Mouse (Mus musculus): ENCODE results near the gene Tbc1d8b. TPM values are rescaled to one million over a fixed set of nuclear protein-coding genes. Genes with fewer than 3 reads are reported as not detected.
A peak's percentile ranks its signal among the peaks of the same experiment; 100 is the strongest.
"Not testable (repeated sequence)": the region's sequence is repeated elsewhere in the genome, so short reads cannot be mapped to it uniquely, and the experiment has no call there.

Tbc1d8b gene
- polyA plus RNA-seq, 1 experiment from 2014 or later = 3.7 TPM

DNA sequence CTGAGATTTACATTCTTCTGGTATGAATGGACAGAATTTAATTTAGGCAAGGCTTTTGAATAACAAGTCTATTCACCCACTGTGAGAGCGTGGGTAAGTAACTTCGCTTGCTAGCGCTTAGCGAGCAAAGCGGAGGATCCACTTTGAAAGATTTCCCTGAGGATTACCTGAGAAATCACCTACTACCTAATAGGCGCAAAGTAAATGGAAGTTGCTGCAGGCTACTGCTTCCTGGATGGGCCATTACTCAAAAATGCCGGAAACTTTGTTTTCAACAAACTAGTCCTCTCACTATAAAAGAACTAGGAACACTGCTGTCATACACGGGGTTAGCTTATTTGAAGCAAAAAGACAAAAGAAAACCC is 404 bp upstream of the Tbc1d8b start:
- Histone ChIP-seq H3K4me1 (ENCODE audit: control insufficient read depth, insufficient read depth, low read length) (no peaks in the 10 kb centered on the region), H3K27me3 (ENCODE audit: control insufficient read depth, insufficient read depth, low read length) (no peaks in the 10 kb centered on the region), H3K36me3 (ENCODE audit: control insufficient read depth, insufficient read depth, low read length) (no peaks in the 10 kb centered on the region), H3K4me3 (ENCODE audit: low read depth, low read length) (peak overlapping the region; percentile 51), H3K4me2 (replicated peaks; ENCODE audit: low read depth, low read length) (peak overlapping the region; percentile 40), H3K9ac (replicated peaks; ENCODE audit: low read depth, low read length) (peak overlapping the region; percentile 25; the same call in 1 of the 2 replicates), H3K27ac (ENCODE audit: low read length) (no peak overlapping the region), H3K9me3 (ENCODE audit: control insufficient read depth, low read depth, low read length) (no peaks in the 10 kb centered on the region)
- ATAC-seq (ENCODE audit: insufficient number of reproducible peaks, insufficient read depth, low FRiP score, low read depth) = peak; percentile 60; the same call in 1 of the 2 replicates
- 21% methylated on average over 8 of the region's 8 CpGs for WGBS

DNA sequence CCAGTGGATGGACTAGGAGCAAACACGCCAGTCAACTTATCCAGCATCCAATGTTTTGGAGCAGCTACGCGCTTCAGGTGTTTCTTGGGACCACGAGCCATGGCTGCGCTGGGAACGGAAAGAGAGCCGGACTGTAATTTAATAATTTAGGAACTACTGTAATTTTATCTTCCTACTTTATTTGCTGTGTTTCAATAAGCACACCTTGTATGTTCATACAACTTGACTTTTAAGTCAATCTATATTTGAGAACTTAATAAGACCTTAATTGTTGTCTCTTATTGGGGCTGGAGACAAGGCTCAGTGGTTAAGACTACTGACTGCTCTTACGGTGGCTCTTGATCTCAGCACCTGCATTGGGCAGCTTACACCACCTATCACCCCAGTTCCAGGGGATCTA is 29.6 kb downstream of the Tbc1d8b start, which contains the start of gene Gm15013:
Gm15013 (minus strand) TSS at position 101 of the 400 bp plus-strand sequence.
- Histone ChIP-seq H3K36me3 (ENCODE audit: control insufficient read depth, insufficient read depth, low read length) (no peaks in the 10 kb centered on the region), H3K9ac (replicated peaks; ENCODE audit: low read depth, low read length) (no peak within 1 kb of the TSS), H3K9me3 (ENCODE audit: control insufficient read depth, low read depth, low read length) (no peaks in the 10 kb centered on the region), H3K27ac (ENCODE audit: low read length) (no peak within 1 kb of the TSS), H3K27me3 (ENCODE audit: control insufficient read depth, insufficient read depth, low read length) (no peaks in the 10 kb centered on the region), H3K4me2 (replicated peaks; ENCODE audit: low read depth, low read length) (no peak within 1 kb of the TSS), H3K4me3 (ENCODE audit: low read depth, low read length) (no peak within 1 kb of the TSS), H3K4me1 (ENCODE audit: control insufficient read depth, insufficient read depth, low read length) (no peaks in the 10 kb centered on the region)
- 95% methylated on average over 8 of the region's 8 CpGs for WGBS
- ATAC-seq (ENCODE audit: insufficient number of reproducible peaks, insufficient read depth, low FRiP score, low read depth) = no peak

DNA sequence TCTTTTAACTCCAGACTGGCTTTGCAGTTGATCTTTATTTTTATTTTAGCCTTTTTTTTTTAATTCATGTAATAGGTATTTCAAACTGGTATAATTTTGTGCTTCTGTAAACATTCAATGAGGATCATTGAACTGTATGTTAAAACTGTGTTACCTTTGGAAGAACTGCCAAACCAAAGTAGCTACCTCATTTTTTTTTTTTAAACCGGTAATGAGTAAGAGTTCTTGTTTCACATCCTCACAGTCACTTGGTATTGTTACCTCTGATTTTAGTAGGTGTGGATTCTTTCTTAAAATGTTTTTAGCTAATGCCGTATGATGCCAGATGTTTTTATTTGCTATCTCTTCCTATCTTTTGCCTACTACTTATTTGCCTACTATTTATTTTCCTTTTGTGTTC is 37.6 kb downstream of the Tbc1d8b start:
- H3K9me3 ChIP-seq (ENCODE audit: control insufficient read depth, low read depth, low read length) = no peaks in the 10 kb centered on the region
- H3K36me3 ChIP-seq (ENCODE audit: control insufficient read depth, insufficient read depth, low read length) = no peaks in the 10 kb centered on the region
- no peaks in the 10 kb centered on the region for H3K4me1 ChIP-seq (ENCODE audit: control insufficient read depth, insufficient read depth, low read length)
- H3K27ac ChIP-seq (ENCODE audit: low read length) = no peak overlapping the region
- no peak overlapping the region for H3K4me3 ChIP-seq (ENCODE audit: low read depth, low read length)
- H3K4me2 ChIP-seq (replicated peaks; ENCODE audit: low read depth, low read length) = no peak overlapping the region
- H3K9ac ChIP-seq (replicated peaks; ENCODE audit: low read depth, low read length) = no peak overlapping the region
- ATAC-seq (ENCODE audit: insufficient number of reproducible peaks, insufficient read depth, low FRiP score, low read depth) = no peak
- no peaks in the 10 kb centered on the region for H3K27me3 ChIP-seq (ENCODE audit: control insufficient read depth, insufficient read depth, low read length)
- 92% methylated on average over 2 of the region's 2 CpGs for WGBS

DNA sequence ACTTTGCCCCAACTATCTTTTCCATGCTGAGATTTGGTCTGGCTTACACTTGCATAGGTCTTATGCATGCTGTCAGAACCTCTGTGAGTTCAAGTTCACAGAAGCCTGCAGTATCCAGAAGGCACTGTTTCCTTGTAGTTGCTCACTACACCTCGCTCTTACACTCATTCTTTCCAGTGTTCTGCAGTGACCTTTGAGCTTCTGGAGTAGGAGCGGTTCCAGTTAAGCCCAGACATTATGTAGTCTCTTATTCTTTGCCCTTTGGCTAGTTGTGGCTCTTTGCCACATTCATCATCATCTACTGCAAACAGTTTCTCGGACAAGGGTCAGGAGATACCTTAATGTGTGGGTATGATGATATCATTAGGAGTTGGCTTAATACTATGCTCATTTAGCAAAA is 45.7 kb downstream of the Tbc1d8b start:
- ATAC-seq (ENCODE audit: insufficient number of reproducible peaks, insufficient read depth, low FRiP score, low read depth) = no peak
- Histone ChIP-seq H3K27ac (ENCODE audit: low read length) (no peak overlapping the region), H3K4me1 (ENCODE audit: control insufficient read depth, insufficient read depth, low read length) (no peaks in the 10 kb centered on the region), H3K36me3 (ENCODE audit: control insufficient read depth, insufficient read depth, low read length) (no peaks in the 10 kb centered on the region), H3K9ac (replicated peaks; ENCODE audit: low read depth, low read length) (no peak overlapping the region), H3K27me3 (ENCODE audit: control insufficient read depth, insufficient read depth, low read length) (no peaks in the 10 kb centered on the region), H3K4me2 (replicated peaks; ENCODE audit: low read depth, low read length) (no peak overlapping the region), H3K9me3 (ENCODE audit: control insufficient read depth, low read depth, low read length) (no peaks in the 10 kb centered on the region), H3K4me3 (ENCODE audit: low read depth, low read length) (no peak overlapping the region)
- WGBS = 77% methylated on average over 3 of the region's 3 CpGs

DNA sequence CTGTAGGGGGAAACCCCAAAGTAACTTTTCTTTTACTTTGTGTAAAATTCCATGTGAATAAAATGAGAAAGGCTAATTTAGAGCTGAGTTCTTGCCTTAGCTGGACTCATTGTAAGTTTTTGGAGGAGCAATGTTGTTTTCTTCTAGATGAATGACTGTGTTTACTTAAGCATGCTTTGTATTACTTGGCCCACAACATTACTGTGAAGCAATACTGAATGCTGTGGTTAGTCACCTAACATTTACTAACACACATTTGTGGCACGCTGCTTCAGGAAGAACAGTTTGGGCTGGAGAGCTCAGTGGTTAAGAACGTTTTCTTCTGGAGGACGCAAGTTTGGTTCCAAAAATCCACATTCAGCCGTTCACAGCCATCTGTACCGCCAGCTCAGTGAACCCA is 52.3 kb downstream of the Tbc1d8b start:
- no peak overlapping the region for H3K27ac ChIP-seq (ENCODE audit: low read length)
- no peak overlapping the region for H3K9ac ChIP-seq (replicated peaks; ENCODE audit: low read depth, low read length)
- no peaks in the 10 kb centered on the region for H3K4me1 ChIP-seq (ENCODE audit: control insufficient read depth, insufficient read depth, low read length)
- ATAC-seq (ENCODE audit: insufficient number of reproducible peaks, insufficient read depth, low FRiP score, low read depth) = no peak
- H3K36me3 ChIP-seq (ENCODE audit: control insufficient read depth, insufficient read depth, low read length) = no peaks in the 10 kb centered on the region
- no peak overlapping the region for H3K4me2 ChIP-seq (replicated peaks; ENCODE audit: low read depth, low read length)
- 84% methylated on average over 5 of the region's 5 CpGs for WGBS
- H3K4me3 ChIP-seq (ENCODE audit: low read depth, low read length) = no peak overlapping the region
- no peaks in the 10 kb centered on the region for H3K9me3 ChIP-seq (ENCODE audit: control insufficient read depth, low read depth, low read length)
- H3K27me3 ChIP-seq (ENCODE audit: control insufficient read depth, insufficient read depth, low read length) = no peaks in the 10 kb centered on the region

DNA sequence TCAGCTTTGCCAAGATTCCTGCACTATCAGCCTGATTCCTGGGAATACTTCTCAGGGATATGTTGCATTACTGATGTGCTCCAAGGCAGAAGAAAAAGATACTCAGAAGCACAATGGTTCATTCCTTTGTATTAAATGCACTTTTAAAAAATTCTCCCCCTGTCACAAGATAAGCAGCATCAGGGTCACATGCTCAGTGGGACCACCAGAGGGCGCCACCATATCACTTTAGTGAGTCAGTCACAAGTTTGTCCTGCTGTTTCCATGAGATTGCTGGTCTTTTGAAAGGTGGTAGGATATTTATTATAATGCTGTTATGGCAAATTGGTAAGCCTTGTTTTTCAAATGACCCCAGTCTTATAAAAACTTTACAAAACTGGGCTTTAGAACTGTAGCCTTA is 67.1 kb downstream of the Tbc1d8b start:
- no peaks in the 10 kb centered on the region for H3K4me1 ChIP-seq (ENCODE audit: control insufficient read depth, insufficient read depth, low read length)
- H3K36me3 ChIP-seq (ENCODE audit: control insufficient read depth, insufficient read depth, low read length) = no peaks in the 10 kb centered on the region
- ATAC-seq (ENCODE audit: insufficient number of reproducible peaks, insufficient read depth, low FRiP score, low read depth) = no peak
- no peaks in the 10 kb centered on the region for H3K9me3 ChIP-seq (ENCODE audit: control insufficient read depth, low read depth, low read length)
- no peak overlapping the region for H3K4me2 ChIP-seq (replicated peaks; ENCODE audit: low read depth, low read length)
- no peak overlapping the region for H3K9ac ChIP-seq (replicated peaks; ENCODE audit: low read depth, low read length)
- H3K4me3 ChIP-seq (ENCODE audit: low read depth, low read length) = no peak overlapping the region
- WGBS = 5% methylated on average over 1 of the region's 1 CpGs
- H3K27me3 ChIP-seq (ENCODE audit: control insufficient read depth, insufficient read depth, low read length) = no peaks in the 10 kb centered on the region
- no peak overlapping the region for H3K27ac ChIP-seq (ENCODE audit: low read length)

DNA sequence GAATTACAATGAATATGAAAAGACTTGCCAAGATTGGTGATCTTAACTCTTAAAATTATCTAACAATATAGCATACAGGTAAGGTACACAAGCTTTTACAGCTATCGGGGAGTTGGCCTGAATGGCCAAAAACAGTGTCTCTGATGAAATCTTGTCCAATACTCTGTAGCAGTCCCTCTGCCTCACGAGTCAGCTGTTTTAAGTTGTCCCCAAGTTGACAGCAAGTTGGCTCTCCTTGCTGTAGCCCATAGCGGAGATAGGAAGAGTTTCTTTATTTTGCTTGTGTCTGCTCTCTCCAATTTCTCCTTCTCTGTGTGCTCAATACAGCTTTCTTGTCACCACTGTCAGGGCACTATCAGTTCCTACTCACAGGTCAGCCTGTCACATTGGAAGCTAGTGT is 73.8 kb downstream of the Tbc1d8b start:
- H3K36me3 ChIP-seq (ENCODE audit: control insufficient read depth, insufficient read depth, low read length); H3K27me3 ChIP-seq (ENCODE audit: control insufficient read depth, insufficient read depth, low read length); ATAC-seq (ENCODE audit: insufficient number of reproducible peaks, insufficient read depth, low FRiP score, low read depth); H3K4me3 ChIP-seq (ENCODE audit: low read depth, low read length); H3K4me2 ChIP-seq (replicated peaks; ENCODE audit: low read depth, low read length); H3K9me3 ChIP-seq (ENCODE audit: control insufficient read depth, low read depth, low read length); H3K27ac ChIP-seq (ENCODE audit: low read length); H3K9ac ChIP-seq (replicated peaks; ENCODE audit: low read depth, low read length); H3K4me1 ChIP-seq (ENCODE audit: control insufficient read depth, insufficient read depth, low read length): not testable (repeated sequence)
- WGBS = 76% methylated on average over 3 of the region's 3 CpGs

DNA sequence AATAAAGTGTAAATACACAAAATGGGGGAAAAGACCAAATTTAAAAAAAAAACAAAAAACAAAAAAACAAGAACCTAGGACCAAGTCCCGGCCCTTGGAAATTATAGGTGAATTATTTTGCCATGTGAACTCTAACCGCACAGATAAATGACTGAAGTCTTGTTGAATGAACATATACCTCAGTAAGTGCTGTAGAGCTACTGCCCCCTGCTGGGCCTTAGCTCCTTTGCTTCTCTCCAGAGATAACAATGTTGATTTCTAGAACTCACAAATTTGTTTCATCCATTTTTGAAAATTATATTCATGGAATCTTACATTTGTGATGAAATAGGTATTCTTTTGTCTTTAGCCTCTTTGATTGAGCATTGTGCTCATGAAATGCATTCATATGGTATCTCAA is 77.8 kb downstream of the Tbc1d8b start:
- Histone ChIP-seq H3K27ac (ENCODE audit: low read length) (no peak overlapping the region), H3K36me3 (ENCODE audit: control insufficient read depth, insufficient read depth, low read length) (no peaks in the 10 kb centered on the region), H3K9ac (replicated peaks; ENCODE audit: low read depth, low read length) (no peak overlapping the region), H3K4me2 (replicated peaks; ENCODE audit: low read depth, low read length) (no peak overlapping the region), H3K9me3 (ENCODE audit: control insufficient read depth, low read depth, low read length) (no peaks in the 10 kb centered on the region), H3K27me3 (ENCODE audit: control insufficient read depth, insufficient read depth, low read length) (no peaks in the 10 kb centered on the region), H3K4me1 (ENCODE audit: control insufficient read depth, insufficient read depth, low read length) (no peaks in the 10 kb centered on the region), H3K4me3 (ENCODE audit: low read depth, low read length) (no peak overlapping the region)
- no peak for ATAC-seq (ENCODE audit: insufficient number of reproducible peaks, insufficient read depth, low FRiP score, low read depth)
- WGBS = 57% methylated on average over 2 of the region's 2 CpGs

DNA sequence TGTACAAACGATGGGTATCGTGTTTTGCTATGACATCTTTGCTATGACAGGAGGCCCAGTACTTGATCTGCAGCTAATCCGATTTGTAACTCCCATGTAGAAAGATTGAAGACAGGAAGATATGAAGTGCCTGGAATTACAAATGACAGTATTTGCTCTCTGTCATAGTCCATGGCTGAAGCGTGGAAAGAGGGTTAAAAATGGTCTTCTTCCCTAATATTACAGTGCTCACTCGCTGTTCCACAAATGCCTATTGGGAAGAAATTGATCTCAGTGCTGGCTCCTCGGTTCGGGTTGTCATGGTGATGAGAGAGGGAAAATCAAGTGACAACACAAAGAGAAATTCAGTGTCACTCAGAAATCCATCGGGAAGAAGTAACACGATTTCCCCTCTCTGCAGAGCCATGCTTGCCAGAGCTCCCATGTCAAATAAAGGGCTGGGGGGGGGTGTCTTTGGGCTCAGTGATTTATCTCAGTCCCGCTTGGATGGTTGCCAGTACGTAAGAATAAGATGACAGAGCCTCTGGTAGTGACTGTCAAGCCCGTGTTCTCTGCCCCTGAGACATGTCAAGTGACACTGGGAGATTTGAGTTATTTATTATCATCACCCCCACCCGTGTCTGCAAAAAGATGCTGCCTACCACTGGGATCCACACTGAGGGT is 85.3 kb downstream of the Tbc1d8b start:
- WGBS = 68% methylated on average over 13 of the region's 13 CpGs
- no peak for ATAC-seq (ENCODE audit: insufficient number of reproducible peaks, insufficient read depth, low FRiP score, low read depth)

More for the DNA sequence above, 85.3 kb downstream of the Tbc1d8b start:
- Histone ChIP-seq H3K27me3 (ENCODE audit: control insufficient read depth, insufficient read depth, low read length) (no peaks in the 10 kb centered on the region), H3K27ac (ENCODE audit: low read length) (no peak overlapping the region), H3K36me3 (ENCODE audit: control insufficient read depth, insufficient read depth, low read length) (no peaks in the 10 kb centered on the region), H3K9me3 (ENCODE audit: control insufficient read depth, low read depth, low read length) (no peaks in the 10 kb centered on the region), H3K4me3 (ENCODE audit: low read depth, low read length) (no peak overlapping the region), H3K9ac (replicated peaks; ENCODE audit: low read depth, low read length) (no peak overlapping the region), H3K4me1 (ENCODE audit: control insufficient read depth, insufficient read depth, low read length) (no peaks in the 10 kb centered on the region), H3K4me2 (replicated peaks; ENCODE audit: low read depth, low read length) (no peak overlapping the region)

Measured in stomach, embryonic 14.5 days (tissue).